Mouse (Mus musculus): ENCODE results near the gene Chst15. TPM values are rescaled to one million over a fixed set of nuclear protein-coding genes. Genes with fewer than 3 reads are reported as not detected.

Gene Chst15
- polyA plus RNA-seq, 1 experiment from 2014 or later = 18.3 TPM

- ATAC-seq (ENCODE audit: insufficient read depth) = no peak; the same call in 1 of the 2 replicates
- Histone ChIP-seq H3K4me1 (ENCODE audit: insufficient read depth) (peaks cover 26% of the 10 kb centered on the region), H3K27ac (ENCODE audit: low read depth) (peak overlapping the region; percentile 31), H3K9me3 (ENCODE audit: low read depth, low read length) (no peaks in the 10 kb centered on the region), H3K9ac (no peak overlapping the region), H3K36me3 (ENCODE audit: insufficient read depth) (peaks cover 10% of the 10 kb centered on the region; the same call in 1 of the 2 replicates), H3K27me3 (ENCODE audit: insufficient read depth, low read length) (no peaks in the 10 kb centered on the region), H3K4me3 (ENCODE audit: low read depth, low read length) (no peak overlapping the region), H3K4me2 (no peak overlapping the region)
- WGBS = 48% methylated on average over 6 of the region's 6 CpGs
- DNase-seq = peak; percentile 46
- TF ChIP-seq CTCF (IDR thresholded peaks at IDR 0.05; ENCODE audit: low read depth) = no peak
These were observed 54.3 kb downstream of the Chst15 start for GRCm38 (mm10) chr7:132262696-132263095.

GRCm38 (mm10) chr7:132261885-132262284 lies 55.1 kb downstream of the Chst15 start:
- Histone ChIP-seq H3K4me2 (no peak overlapping the region), H3K9me3 (ENCODE audit: low read depth, low read length) (no peaks in the 10 kb centered on the region), H3K4me3 (ENCODE audit: low read depth, low read length) (no peak overlapping the region), H3K27ac (ENCODE audit: low read depth) (peak overlapping the region; percentile 18; the same call in 1 of the 2 replicates), H3K9ac (no peak overlapping the region), H3K4me1 (ENCODE audit: insufficient read depth) (peaks cover 26% of the 10 kb centered on the region), H3K36me3 (ENCODE audit: insufficient read depth) (peaks cover 10% of the 10 kb centered on the region; the same call in 1 of the 2 replicates), H3K27me3 (ENCODE audit: insufficient read depth, low read length) (no peaks in the 10 kb centered on the region)
- DNase-seq (no peak), ATAC-seq (ENCODE audit: insufficient read depth) (no peak)
- no peak for TF ChIP-seq CTCF (IDR thresholded peaks at IDR 0.05; ENCODE audit: low read depth)
- WGBS = 28% methylated on average over 3 of the region's 3 CpGs

- no peaks in the 10 kb centered on the region for H3K27me3 ChIP-seq (ENCODE audit: insufficient read depth, low read length)
- no peak overlapping the region for H3K4me2 ChIP-seq
- 47% methylated on average over 5 of the region's 5 CpGs for WGBS
- peaks cover 26% of the 10 kb centered on the region for H3K4me1 ChIP-seq (ENCODE audit: insufficient read depth)
- TF ChIP-seq CTCF (IDR thresholded peaks at IDR 0.05; ENCODE audit: low read depth) = no peak
- no peaks in the 10 kb centered on the region; the same call in 1 of the 2 replicates for H3K36me3 ChIP-seq (ENCODE audit: insufficient read depth)
- H3K9ac ChIP-seq = no peak overlapping the region
- ATAC-seq (ENCODE audit: insufficient read depth) = 0 out of 2 replicates have a peak, but pooled peaks have one; percentile 5
- H3K9me3 ChIP-seq (ENCODE audit: low read depth, low read length) = no peaks in the 10 kb centered on the region
- DNase-seq = peak; percentile 57
- no peak overlapping the region for H3K27ac ChIP-seq (ENCODE audit: low read depth)
- H3K4me3 ChIP-seq (ENCODE audit: low read depth, low read length) = no peak overlapping the region
These were observed 56.4 kb downstream of the Chst15 start for GRCm38 (mm10) chr7:132260632-132261031.

- ATAC-seq (ENCODE audit: insufficient read depth) (peak; percentile 80), DNase-seq (peak; percentile 87)
- Histone ChIP-seq H3K9me3 (ENCODE audit: low read depth, low read length) (no peaks in the 10 kb centered on the region), H3K4me2 (no peak overlapping the region), H3K27ac (ENCODE audit: low read depth) (peak overlapping the region; percentile 71), H3K36me3 (ENCODE audit: insufficient read depth) (no peaks in the 10 kb centered on the region; the same call in 1 of the 2 replicates), H3K4me3 (ENCODE audit: low read depth, low read length) (no peak overlapping the region), H3K9ac (no peak overlapping the region), H3K4me1 (ENCODE audit: insufficient read depth) (peaks cover 26% of the 10 kb centered on the region), H3K27me3 (ENCODE audit: insufficient read depth, low read length) (no peaks in the 10 kb centered on the region)
- WGBS = 22% methylated on average over 7 of the region's 7 CpGs
- no peak for TF ChIP-seq CTCF (IDR thresholded peaks at IDR 0.05; ENCODE audit: low read depth)
These were observed 58.2 kb downstream of the Chst15 start for GRCm38 (mm10) chr7:132258817-132259216.

GRCm38 (mm10) chr7:132258216-132258615 lies 58.8 kb downstream of the Chst15 start:
- ATAC-seq (ENCODE audit: insufficient read depth) (no peak), DNase-seq (peak; percentile 27)
- no peak for TF ChIP-seq CTCF (IDR thresholded peaks at IDR 0.05; ENCODE audit: low read depth)
- no peaks in the 10 kb centered on the region; the same call in 1 of the 2 replicates for H3K36me3 ChIP-seq (ENCODE audit: insufficient read depth)
- no peak overlapping the region for H3K9ac ChIP-seq
- peak overlapping the region; percentile 58 for H3K27ac ChIP-seq (ENCODE audit: low read depth)
- no peak overlapping the region for H3K4me2 ChIP-seq
- no peaks in the 10 kb centered on the region for H3K27me3 ChIP-seq (ENCODE audit: insufficient read depth, low read length)
- H3K9me3 ChIP-seq (ENCODE audit: low read depth, low read length) = no peaks in the 10 kb centered on the region
- WGBS = 66% methylated on average over 5 of the region's 5 CpGs
- H3K4me1 ChIP-seq (ENCODE audit: insufficient read depth) = peaks cover 20% of the 10 kb centered on the region
- no peak overlapping the region for H3K4me3 ChIP-seq (ENCODE audit: low read depth, low read length)

- H3K4me1 ChIP-seq (ENCODE audit: insufficient read depth) = 0 out of 2 replicates have a peak, but pooled peaks cover 3% of the 10 kb centered on the region
- no peak for TF ChIP-seq CTCF (IDR thresholded peaks at IDR 0.05; ENCODE audit: low read depth)
- 0 out of 2 replicates have a peak, but pooled peaks cover under 1% of the 10 kb centered on the region for H3K36me3 ChIP-seq (ENCODE audit: insufficient read depth)
- DNase-seq = peak; percentile 33
- H3K9ac ChIP-seq = no peak overlapping the region
- H3K27ac ChIP-seq (ENCODE audit: low read depth) = no peak overlapping the region
- H3K4me2 ChIP-seq = no peak overlapping the region
- 69% methylated on average over 5 of the region's 5 CpGs for WGBS
- ATAC-seq (ENCODE audit: insufficient read depth) = no peak
- H3K4me3 ChIP-seq (ENCODE audit: low read depth, low read length) = no peak overlapping the region
- H3K9me3 ChIP-seq (ENCODE audit: low read depth, low read length) = no peaks in the 10 kb centered on the region
- H3K27me3 ChIP-seq (ENCODE audit: insufficient read depth, low read length) = no peaks in the 10 kb centered on the region
These were observed 63.5 kb downstream of the Chst15 start for GRCm38 (mm10) chr7:132253513-132253912.

GRCm38 (mm10) chr7:132253078-132253477 lies 64.0 kb downstream of the Chst15 start:
- Histone ChIP-seq H3K36me3 (ENCODE audit: insufficient read depth) (0 out of 2 replicates have a peak, but pooled peaks cover 3% of the 10 kb centered on the region), H3K27me3 (ENCODE audit: insufficient read depth, low read length) (no peaks in the 10 kb centered on the region), H3K4me1 (ENCODE audit: insufficient read depth) (0 out of 2 replicates have a peak, but pooled peaks cover 3% of the 10 kb centered on the region), H3K9ac (no peak overlapping the region), H3K27ac (ENCODE audit: low read depth) (no peak overlapping the region), H3K4me3 (ENCODE audit: low read depth, low read length) (no peak overlapping the region), H3K4me2 (no peak overlapping the region), H3K9me3 (ENCODE audit: low read depth, low read length) (no peaks in the 10 kb centered on the region)
- DNase-seq = no peak
- TF ChIP-seq CTCF (IDR thresholded peaks at IDR 0.05; ENCODE audit: low read depth) = no peak
- ATAC-seq (ENCODE audit: insufficient read depth) = no peak
- 94% methylated on average over 4 of the region's 4 CpGs for WGBS
